In genomic region chr11:101196175-101196574, GRCm38 (mm10) we compare ENCODE assay signal across 16 mouse cellular contexts. TPM values are rescaled to one million over a fixed set of nuclear protein-coding genes. Genes with fewer than 3 reads are reported as not detected.
"Had no signal": no experiment of that assay in that cellular context is flagged by ENCODE, and none has a peak within 500 bp of the region (broad histone marks: within the 10 kb centered on the region; RNA-seq: fewer than 3 reads in every experiment).

No protein-coding gene starts in this region.

- H3K9ac ChIP-seq: limb, embryonic 12.5 days; liver, embryonic 13.5 days; liver, postnatal 0 days; lung, embryonic 15.5 days; midbrain, embryonic 12.5 days had no signal

- H3K4me2 ChIP-seq: limb, embryonic 12.5 days; liver, embryonic 13.5 days; lung, embryonic 15.5 days; midbrain, embryonic 12.5 days had no signal

- H3K9me3 ChIP-seq: limb, embryonic 12.5 days; liver, embryonic 13.5 days; lung, embryonic 15.5 days; midbrain, embryonic 12.5 days had no signal

- H3K4me3 ChIP-seq: layer of hippocampus, adult 2 months; limb, embryonic 12.5 days; liver, embryonic 13.5 days; lung, embryonic 15.5 days; midbrain, embryonic 12.5 days had no signal

- H3K27me3 ChIP-seq: limb, embryonic 12.5 days; liver, embryonic 13.5 days; lung, embryonic 15.5 days; midbrain, embryonic 12.5 days had no signal

- ATAC-seq: liver, postnatal 0 days; midbrain, embryonic 16.5 days had no signal

- H3K27ac ChIP-seq: limb, embryonic 12.5 days; liver, embryonic 13.5 days; lung, embryonic 15.5 days; macrophage; midbrain, embryonic 12.5 days had no signal

- DNase-seq: kidney, postnatal 10 days; kidney, postnatal 4 days; liver; liver, embryonic 13.5 days; liver, postnatal 0 days; lung, postnatal 14 days; right cerebral cortex, adult 18-20 months; right cerebral cortex, postnatal 25 days had no signal

RNA-seq across cellular contexts. Expression of gene Ccr10, which starts 20.9 kb away (rescaled TPM):
- total RNA-seq: layer of hippocampus, adult 2 months; layer of hippocampus, postnatal 10 days; megakaryocyte-erythroid progenitor cell, adult 5-6 weeks had no signal
- polyA plus RNA-seq: limb, embryonic 12.5 days; liver, embryonic 13.5 days; macrophage had no signal

RNA-seq across cellular contexts. Expression of gene Plekhh3, which starts 25.0 kb away (rescaled TPM):
- total RNA-seq: megakaryocyte-erythroid progenitor cell, adult 5-6 weeks had no signal

RNA-seq across cellular contexts. Expression of gene Cntnap1, which starts 25.9 kb away (rescaled TPM):
- total RNA-seq: megakaryocyte-erythroid progenitor cell, adult 5-6 weeks had no signal

RNA-seq across cellular contexts. Expression of gene Tubg2, which starts 40.5 kb away (rescaled TPM):
- total RNA-seq: megakaryocyte-erythroid progenitor cell, adult 5-6 weeks had no signal
